ENCODE assay signal across 8 mouse cellular contexts in the genomic region with DNA sequence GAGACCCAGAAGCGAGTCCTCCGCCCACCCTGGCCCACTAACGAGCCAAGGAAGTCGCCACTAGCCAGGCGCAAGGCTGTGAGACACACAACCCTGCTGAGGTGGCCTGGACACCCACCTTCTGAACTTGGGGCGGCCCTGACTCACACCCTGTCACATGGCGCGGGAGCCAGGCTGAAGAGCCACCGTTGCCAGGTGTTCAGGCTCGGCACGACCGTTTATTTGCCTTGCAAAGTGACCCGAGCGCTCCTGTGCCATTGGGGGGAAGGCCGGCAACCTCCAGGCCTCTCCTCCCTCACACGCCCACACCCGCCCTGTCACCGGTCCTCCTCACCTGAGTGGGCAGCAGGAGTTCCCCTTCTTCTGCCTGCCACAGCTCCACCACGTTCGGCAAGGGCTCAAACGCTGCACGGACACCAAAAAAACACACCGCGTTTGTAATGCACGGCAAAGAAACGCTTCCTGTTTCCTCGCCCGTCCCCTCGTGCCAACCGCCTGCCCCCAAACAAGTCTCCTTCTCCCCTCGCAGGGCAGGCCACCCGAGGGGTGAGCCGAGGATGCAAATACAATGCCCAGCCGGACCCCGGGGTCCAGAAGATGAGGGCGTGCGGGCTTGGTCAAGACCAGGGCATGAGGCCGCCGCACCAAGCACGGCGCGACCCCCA. TPM values are rescaled to one million over a fixed set of nuclear protein-coding genes. Genes with fewer than 3 reads are reported as not detected.
A peak's percentile ranks its signal among the peaks of the same experiment; 100 is the strongest.
DNase-seq lines count a peak whose midpoint lies in the region; ATAC-seq and TF ChIP-seq lines count a peak whose summit lies in the region.

No protein-coding gene starts in this region.

- peak; percentile 34 for ATAC-seq in intestine, embryonic 14.5 days (replicated peaks; ENCODE audit: low FRiP score, low TSS enrichment, low read depth)
- ATAC-seq in limb, embryonic 14.5 days (ENCODE audit: low FRiP score, low read depth): no peak
- peak; percentile 31 for ATAC-seq in midbrain, embryonic 13.5 days

- peak overlapping the region; percentile 75 for H3K4me3 ChIP-seq in cortical plate, adult 2 months (ENCODE audit: insufficient read depth, low read length)
- peak overlapping the region; percentile 88 for H3K4me3 ChIP-seq in intestine, embryonic 14.5 days (ENCODE audit: low read depth, low read length)
- peak overlapping the region; percentile 93 for H3K4me3 ChIP-seq in limb, embryonic 14.5 days (replicated peaks; ENCODE audit: low read length)
- peak overlapping the region; percentile 95 for H3K4me3 ChIP-seq in midbrain, embryonic 13.5 days (replicated peaks)

- H3K4me1 ChIP-seq in cortical plate, adult 2 months (ENCODE audit: control insufficient read depth, insufficient read depth, low read length): no peaks in the 10 kb centered on the region; the same call in 1 of the 2 replicates
- peaks cover 11% of the 10 kb centered on the region for H3K4me1 ChIP-seq in intestine, embryonic 14.5 days (replicated peaks; ENCODE audit: control insufficient read depth, insufficient read depth, low read length)
- peaks cover 14% of the 10 kb centered on the region for H3K4me1 ChIP-seq in limb, embryonic 14.5 days (ENCODE audit: control insufficient read depth, insufficient read depth, low read length)
- peaks cover 52% of the 10 kb centered on the region for H3K4me1 ChIP-seq in midbrain, embryonic 13.5 days (replicated peaks)

- intact Hi-C loops in gastrocnemius, postnatal 14 days (cut with DNase I; ENCODE audit: low total_unique reads): no loop called here

- H3K4me2 ChIP-seq in intestine, embryonic 14.5 days (ENCODE audit: low read length): peak overlapping the region; percentile 95
- peak overlapping the region; percentile 99 for H3K4me2 ChIP-seq in limb, embryonic 14.5 days (replicated peaks; ENCODE audit: low read depth, low read length, severe bottlenecking)
- H3K4me2 ChIP-seq in midbrain, embryonic 13.5 days (replicated peaks): peak overlapping the region; percentile 87

- peak overlapping the region; percentile 88; the same call in 1 of the 2 replicates for H3K27ac ChIP-seq in cortical plate, adult 2 months (ENCODE audit: insufficient read depth, low read length)
- peak overlapping the region; percentile 93 for H3K27ac ChIP-seq in intestine, embryonic 14.5 days (ENCODE audit: low read depth)
- peak overlapping the region; percentile 87 for H3K27ac ChIP-seq in limb, embryonic 14.5 days (replicated peaks; ENCODE audit: low read depth, low read length)
- H3K27ac ChIP-seq in midbrain, embryonic 13.5 days: peak overlapping the region; percentile 95

- H3K27me3 ChIP-seq in intestine, embryonic 14.5 days (replicated peaks; ENCODE audit: control insufficient read depth, insufficient read depth, low read length): no peaks in the 10 kb centered on the region
- H3K27me3 ChIP-seq in limb, embryonic 14.5 days (ENCODE audit: control insufficient read depth, insufficient read depth, low read length): no peaks in the 10 kb centered on the region
- H3K27me3 ChIP-seq in midbrain, embryonic 13.5 days: peaks cover 6% of the 10 kb centered on the region; the same call in 1 of the 2 replicates

- peak overlapping the region; percentile 92 for H3K9ac ChIP-seq in intestine, embryonic 14.5 days (ENCODE audit: low read length)
- peak overlapping the region; percentile 92 for H3K9ac ChIP-seq in limb, embryonic 14.5 days (ENCODE audit: low read depth, low read length, severe bottlenecking)
- peak overlapping the region; percentile 97 for H3K9ac ChIP-seq in midbrain, embryonic 13.5 days (replicated peaks)

- no peak for TF ChIP-seq POLR2A in cortical plate, adult 2 months (IDR thresholded peaks at IDR 0.05; ENCODE audit: extremely low read depth, insufficient read depth, low read length)
- no peak for TF ChIP-seq POLR2A in limb, embryonic 14.5 days (IDR thresholded peaks at IDR 0.05; ENCODE audit: borderline replicate concordance, extremely low read depth, insufficient read depth, insufficient read length)

- under 1% methylated on average over 42 of the region's 42 CpGs for WGBS in intestine, embryonic 14.5 days
- under 1% methylated on average over 37 of the region's 42 CpGs for WGBS in limb, embryonic 14.5 days
- WGBS in midbrain, embryonic 13.5 days: under 1% methylated on average over 42 of the region's 42 CpGs

- no peaks in the 10 kb centered on the region for H3K9me3 ChIP-seq in intestine, embryonic 14.5 days (ENCODE audit: control insufficient read depth, low read length)
- no peaks in the 10 kb centered on the region for H3K9me3 ChIP-seq in limb, embryonic 14.5 days (ENCODE audit: control insufficient read depth, low read length)
- H3K9me3 ChIP-seq in midbrain, embryonic 13.5 days: no peaks in the 10 kb centered on the region

- 0 out of 2 replicates have a peak, but pooled peaks cover 3% of the 10 kb centered on the region for H3K36me3 ChIP-seq in intestine, embryonic 14.5 days (ENCODE audit: control insufficient read depth, insufficient read depth, low read length)
- 0 out of 2 replicates have a peak, but pooled peaks cover 2% of the 10 kb centered on the region for H3K36me3 ChIP-seq in limb, embryonic 14.5 days (ENCODE audit: control insufficient read depth, insufficient read depth, low read length)
- no peaks in the 10 kb centered on the region for H3K36me3 ChIP-seq in midbrain, embryonic 13.5 days

- TF ChIP-seq CTCF in cortical plate, adult 2 months (IDR thresholded peaks at IDR 0.05; ENCODE audit: extremely low read depth, insufficient read depth, low read length): no peak

- DNase-seq in 3134 (ENCODE audit: extremely low read depth, insufficient read length, low spot score) (peak; percentile 73), WW6 (ENCODE audit: low read depth, low spot score) (peak; percentile 36)
- peak; percentile 53 for DNase-seq in gastrocnemius, postnatal 14 days
- DNase-seq in intestine, embryonic 14.5 days (ENCODE audit: low spot score): peak; percentile 86
- no peak for DNase-seq in limb, embryonic 14.5 days (ENCODE audit: low spot score)
- DNase-seq in spleen, adult 18-20 months: peak; percentile 83 to 94

RNA-seq across cellular contexts. Expression of a gene that starts 0.9 kb away (rescaled TPM):
- 16.3 and 18.7 TPM in 2 replicates for polyA plus RNA-seq in cortical plate, adult 2 months (2012; rRNA removed)
- 10 to 100 TPM; 16.4 to 19.1 TPM for total RNA-seq in gastrocnemius, postnatal 14 days (2021)
- polyA plus RNA-seq in intestine, embryonic 14.5 days (2014; fragmentation: Nextera tagmentation; extraction: Ambion mirVana): 49.9 and 52.8 TPM in 2 replicates
- polyA plus RNA-seq in limb, embryonic 14.5 days (2012; rRNA removed): 52.4 and 60.0 TPM in 2 replicates
- polyA plus RNA-seq in limb, embryonic 14.5 days (2014; fragmentation: Nextera tagmentation; extraction: Ambion mirVana): 59.8 and 66.0 TPM in 2 replicates
- 81.1 and 91.8 TPM in 2 replicates for polyA plus RNA-seq in midbrain, embryonic 13.5 days (2015; fragmentation: Nextera tagmentation; extraction: Ambion mirVana)
